Mouse (Mus musculus) thymus, postnatal 36 days (tissue): ENCODE data around the gene Creg1.
A peak's percentile ranks its signal among the peaks of the same experiment; 100 is the strongest.
"Not testable (repeated sequence)": the region's sequence is repeated elsewhere in the genome, so short reads cannot be mapped to it uniquely, and the experiment has no call there.

Experiments
- DNase-seq, 2 experiments: peaks; one replicate each; pipeline ENCODE4 v3.0.0; 2022; ENCODE audit warnings: mixed read lengths in 2 of 2

Gene Creg1

GRCm38 (mm10) chr1:165751838-165752237 lies 11.7 kb upstream of the Creg1 start:
- DNase-seq: no peak

DNA sequence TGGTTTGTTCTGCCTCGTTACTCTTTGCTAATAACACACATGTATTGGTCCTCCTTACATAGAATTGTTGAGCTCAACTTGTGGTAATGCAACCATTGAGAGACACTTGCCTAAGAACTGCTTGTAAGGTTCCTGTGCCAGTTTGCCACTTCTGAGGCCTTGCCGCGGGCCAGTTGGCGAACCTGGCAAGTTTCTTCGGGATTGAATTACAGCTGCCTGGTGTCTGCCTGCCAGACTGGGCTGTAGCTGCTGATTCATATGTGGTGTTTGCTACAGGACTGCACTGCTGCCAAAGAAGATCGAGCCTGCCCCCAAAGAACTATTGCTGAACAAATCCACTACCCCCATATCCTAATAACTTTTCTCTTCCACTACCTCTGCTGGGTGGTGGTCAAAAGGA lies 9.3 kb upstream of the Creg1 start:
- DNase-seq: no peak

DNA sequence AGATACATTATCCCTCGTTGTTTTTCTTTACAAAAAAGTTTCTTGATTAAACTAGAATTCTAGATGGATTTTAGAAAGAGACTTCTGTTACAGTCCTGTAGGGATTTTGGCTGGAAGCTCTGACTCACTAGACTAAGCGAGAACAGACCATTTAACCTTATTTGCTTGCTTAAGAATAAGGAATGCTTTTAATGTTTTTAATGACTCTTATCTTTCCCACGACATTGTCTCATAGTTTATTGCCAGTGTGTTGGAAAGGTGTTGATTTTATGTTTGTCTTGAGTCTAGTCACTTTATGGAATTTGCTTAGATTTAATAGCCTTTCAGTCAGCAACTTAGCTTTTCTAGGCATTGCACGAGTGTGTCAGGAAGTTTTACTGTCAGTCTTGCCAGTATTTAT lies 8.4 kb upstream of the Creg1 start:
- DNase-seq: no peak

DNA sequence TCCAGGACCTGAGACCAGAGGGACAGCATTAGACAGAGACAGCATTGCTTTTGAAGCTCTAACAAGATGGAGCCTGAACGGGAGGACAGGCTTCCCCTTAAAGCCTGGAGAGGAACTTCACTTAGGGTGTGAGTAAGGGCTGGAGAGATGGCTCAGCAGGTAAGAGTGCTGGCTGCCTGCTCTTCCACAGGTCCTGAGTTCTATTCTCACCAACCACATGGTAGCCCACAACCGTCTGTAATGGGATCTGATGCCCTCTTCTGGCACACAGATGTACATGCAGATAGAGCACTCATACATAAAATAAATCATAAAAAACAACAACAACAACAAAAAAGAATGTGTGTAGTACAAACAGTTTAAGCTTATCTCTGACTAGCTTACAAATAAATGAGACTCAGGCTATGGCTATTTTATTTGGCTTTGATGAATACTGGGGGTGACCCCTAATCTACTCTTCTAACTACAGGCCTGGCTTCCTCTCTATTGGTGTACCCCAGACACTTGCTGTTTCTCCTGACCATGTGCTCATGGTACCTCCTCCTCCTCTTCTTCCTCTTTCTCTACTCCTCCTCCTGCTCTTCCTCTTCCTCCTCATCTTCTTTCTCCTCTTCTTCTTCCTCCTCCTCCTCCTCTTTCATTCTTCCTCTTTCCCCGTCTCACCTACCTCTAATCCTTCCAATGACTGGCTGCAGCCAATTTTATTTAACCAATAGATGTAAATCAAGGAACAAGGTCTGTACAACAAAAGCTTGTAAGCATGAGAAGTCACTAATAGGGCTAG lies 1.8 kb upstream of the Creg1 start:
- DNase-seq: no peak

GRCm38 (mm10) chr1:165762498-165762897 lies 1.0 kb upstream of the Creg1 start:
- DNase-seq: not testable (repeated sequence)

DNA sequence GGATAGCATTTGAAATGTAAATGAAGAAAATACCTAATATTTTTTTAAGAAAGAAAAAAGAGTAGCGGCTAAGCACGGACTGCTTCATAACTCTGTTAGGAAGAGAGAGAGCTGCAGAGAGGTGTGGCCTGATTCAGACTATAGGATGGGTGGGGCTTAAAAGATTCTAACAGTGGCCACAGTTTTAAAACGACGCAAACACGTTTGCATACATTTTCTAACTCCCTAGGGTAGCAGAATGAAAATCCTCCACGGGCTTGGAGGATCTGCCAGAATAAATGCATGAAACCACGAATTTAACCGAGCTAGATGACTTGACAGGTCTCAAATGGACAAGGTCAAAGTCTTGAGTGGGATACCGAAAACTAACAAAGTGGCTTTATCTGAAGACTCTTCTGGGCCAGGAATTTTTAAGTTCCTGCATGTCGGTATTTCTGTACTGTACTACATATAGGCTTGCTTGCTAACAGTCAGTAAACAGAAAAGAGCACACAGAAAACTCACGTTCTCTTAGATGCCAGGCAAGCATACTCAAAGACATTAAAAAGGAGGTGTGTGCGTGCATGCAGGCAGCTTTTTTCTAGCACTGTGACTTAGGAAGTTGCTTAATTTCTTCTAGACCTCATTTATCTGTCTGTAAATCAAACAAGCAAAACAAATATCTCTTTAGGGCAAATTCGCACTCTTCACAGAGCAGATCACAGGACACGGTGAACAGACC lies 472 bp upstream of the Creg1 start:
- DNase-seq: no peak

GRCm38 (mm10) chr1:165764571-165764970 lies 1.0 kb downstream of the Creg1 start:
- no peak for DNase-seq

GRCm38 (mm10) chr1:165765041-165765440 lies 1.5 kb downstream of the Creg1 start:
- DNase-seq: no peak

- DNase-seq: no peak
These were observed 2.2 kb downstream of the Creg1 start for GRCm38 (mm10) chr1:165765651-165766294.

GRCm38 (mm10) chr1:165766295-165766890 lies 2.8 kb downstream of the Creg1 start:
- DNase-seq: no peak

DNA sequence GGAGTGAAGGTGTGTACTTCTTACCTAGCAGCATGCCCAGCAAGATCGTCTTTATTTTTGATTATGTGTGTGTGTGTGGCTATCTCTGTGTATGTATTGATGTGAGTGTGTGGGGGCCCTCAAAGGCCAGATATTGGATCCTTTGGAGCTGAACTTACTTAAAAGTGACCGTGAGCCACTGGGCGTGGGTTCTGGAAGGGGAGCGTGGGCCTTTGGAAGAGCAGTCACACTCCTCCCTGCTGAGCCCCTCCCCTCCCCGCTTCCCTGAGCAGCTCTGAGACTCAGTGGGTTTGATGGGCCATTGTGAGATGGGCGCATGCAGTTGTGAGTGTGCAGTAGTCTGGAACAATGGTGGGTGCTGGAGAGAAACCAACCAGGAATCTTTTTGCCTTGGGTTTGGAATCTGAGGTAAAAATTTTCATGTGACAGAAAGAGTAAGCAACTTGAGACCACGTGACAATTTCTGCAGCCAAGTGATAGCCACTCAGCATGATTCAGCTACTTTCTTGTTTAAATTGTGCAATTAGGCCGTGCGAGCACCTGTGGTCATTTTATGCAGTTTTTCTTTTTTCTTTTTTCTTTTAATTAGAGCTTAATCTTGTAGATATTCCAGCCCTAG lies 5.5 kb downstream of the Creg1 start:
- no peak for DNase-seq

- DNase-seq: no peak
These were observed 6.7 kb downstream of the Creg1 start for GRCm38 (mm10) chr1:165770181-165770759.

GRCm38 (mm10) chr1:165771491-165771897 lies 7.9 kb downstream of the Creg1 start:
- DNase-seq: peak; percentile 73 to 79

DNA sequence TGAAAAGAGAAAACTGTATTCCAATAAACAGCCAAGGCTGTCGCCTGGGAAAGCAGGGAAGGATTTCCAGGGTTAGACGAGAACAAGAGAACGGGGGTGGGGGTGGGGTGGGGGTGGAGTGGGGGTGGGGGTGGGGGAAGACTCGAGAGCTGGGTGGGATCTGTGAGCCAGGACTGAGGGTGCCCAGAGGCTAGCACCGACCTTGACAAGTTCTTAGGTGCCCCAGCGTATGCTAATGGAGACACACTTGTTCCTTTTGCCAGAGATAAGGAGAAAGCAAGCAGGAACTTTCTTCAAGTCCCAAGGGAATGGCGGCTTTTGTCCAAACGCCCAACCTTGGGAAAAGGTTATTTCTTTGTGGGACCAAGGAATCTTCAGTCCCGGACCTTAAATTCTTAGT lies 8.5 kb downstream of the Creg1 start:
- DNase-seq: no peak

DNA sequence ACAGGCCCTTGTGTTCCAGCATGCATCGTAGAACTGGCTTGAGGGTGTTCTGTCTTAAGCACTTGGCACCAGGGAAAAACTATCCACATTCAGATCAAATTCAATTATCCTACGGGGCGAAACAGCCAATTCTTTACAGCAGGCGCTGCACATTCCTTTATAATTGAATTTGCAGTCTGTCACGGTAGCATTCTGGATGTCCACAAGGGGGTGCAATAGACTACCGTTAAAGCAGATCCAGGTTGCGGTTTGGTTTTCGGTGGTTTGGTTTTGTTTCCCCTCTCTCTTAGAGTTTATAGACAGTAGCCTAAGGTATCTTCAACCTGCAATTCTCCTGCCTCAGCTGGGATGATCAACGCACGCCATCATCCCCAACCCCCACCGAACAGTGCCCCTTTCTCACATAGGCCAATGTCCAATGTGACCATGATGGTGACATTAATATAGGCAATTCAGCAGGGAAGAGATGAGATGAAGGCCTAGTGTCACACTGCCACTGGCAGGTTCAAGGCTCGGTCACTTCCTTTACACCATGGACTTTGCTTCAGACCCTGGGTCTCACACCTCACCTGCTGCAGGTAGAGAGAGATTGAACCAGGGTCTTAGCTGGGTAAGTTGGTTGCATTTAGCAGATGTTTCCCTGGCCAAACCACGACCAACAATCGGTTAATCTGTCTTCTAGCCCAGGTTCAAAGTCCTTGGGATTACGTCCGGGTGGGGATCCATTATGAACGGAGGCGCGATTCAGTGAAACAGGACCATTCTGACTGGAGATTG lies 12.2 kb downstream of the Creg1 start:
- DNase-seq: peak; percentile 53 to 54

DNA sequence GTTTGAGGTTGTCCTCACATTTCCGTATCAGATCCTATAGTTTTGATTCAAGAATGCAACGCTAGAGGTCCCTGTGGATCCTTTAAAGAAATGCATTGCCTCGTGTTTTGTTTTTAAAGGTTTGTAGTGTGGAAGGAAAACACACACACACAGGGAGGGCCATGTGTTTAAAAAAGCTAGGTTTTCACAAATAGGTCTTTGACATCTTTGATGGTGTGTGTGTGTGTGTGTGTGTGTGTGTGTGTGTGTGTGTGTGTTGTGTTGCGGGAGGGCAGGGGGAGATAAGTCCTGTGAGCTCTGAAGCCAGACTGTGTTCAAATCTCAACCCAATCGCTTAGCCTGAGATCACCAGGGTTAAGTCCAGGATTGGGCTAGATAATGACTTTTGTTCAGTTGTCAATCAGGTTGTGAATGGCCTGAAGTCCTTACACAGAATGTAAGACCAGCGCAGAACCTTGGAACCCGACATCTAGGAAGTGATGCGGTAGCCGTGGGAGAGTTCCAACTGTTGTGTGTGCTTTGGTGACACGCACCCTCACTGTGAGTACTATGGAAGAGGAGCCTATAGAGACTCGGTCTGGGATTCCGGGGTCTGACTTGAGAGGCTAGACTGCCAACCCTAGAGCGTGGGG lies 16.5 kb downstream of the Creg1 start:
- DNase-seq: peak in 1 of 2 experiments; percentile 47

DNA sequence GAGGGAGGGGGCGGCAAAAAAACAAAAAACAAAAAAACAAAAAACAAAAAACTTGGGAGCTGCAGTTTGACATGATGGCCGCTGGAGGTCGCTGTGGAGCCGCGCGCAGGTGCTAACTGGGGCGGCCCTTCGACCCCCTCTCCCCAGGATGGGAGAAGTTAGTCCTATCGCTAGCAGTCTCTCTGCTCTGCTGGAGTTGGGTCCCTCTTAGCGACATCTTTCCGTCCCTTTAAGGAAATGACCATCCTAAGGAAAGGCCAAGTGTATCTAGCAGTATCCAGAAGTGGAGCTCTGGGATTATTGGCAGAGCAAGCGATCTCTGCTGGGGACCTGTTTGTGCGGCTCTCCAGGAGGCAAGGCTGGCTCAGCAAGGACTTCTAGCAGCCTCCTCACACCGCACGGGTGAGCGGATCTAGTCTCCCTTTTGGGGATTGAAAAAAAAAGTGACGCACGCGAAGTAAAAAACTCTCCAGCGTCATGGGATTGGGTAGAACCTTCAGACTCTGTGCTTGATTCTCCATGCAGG lies 17.1 kb downstream of the Creg1 start:
- peak; percentile 69 to 70 for DNase-seq

GRCm38 (mm10) chr1:165781426-165781825 lies 17.9 kb downstream of the Creg1 start:
- no peak for DNase-seq

DNA sequence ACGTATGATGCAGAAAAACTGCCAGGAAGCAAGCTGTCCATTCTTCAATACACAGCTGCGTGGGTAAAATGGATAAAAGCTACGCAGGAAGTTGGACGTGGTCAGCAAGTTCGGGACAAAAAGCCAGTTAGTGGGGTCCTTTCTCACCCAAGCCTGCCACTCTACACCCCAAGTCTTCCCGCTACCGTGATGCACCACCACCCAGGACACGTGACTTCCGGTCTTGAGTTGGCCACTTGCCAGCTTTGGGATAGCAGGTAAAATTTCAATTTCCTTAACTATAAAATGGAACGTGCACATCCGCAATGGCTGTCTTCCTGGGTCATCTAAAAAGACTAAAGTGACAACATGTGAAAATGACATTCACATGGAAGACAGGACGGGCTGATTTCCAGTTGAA lies 18.4 kb downstream of the Creg1 start:
- DNase-seq: no peak

GRCm38 (mm10) chr1:165786296-165786695 lies 22.8 kb downstream of the Creg1 start:
- no peak for DNase-seq

- peak; percentile 78 to 84 for DNase-seq
These were observed 25.0 kb downstream of the Creg1 start, which contains the start of gene Cd247 for GRCm38 (mm10) chr1:165788511-165788910. Gene Cd247 (plus strand): TSS chr1:165788681.
